ENCODE assay signal across 35 mouse cellular contexts in genomic region chr11:14611859-14612258, GRCm38 (mm10). TPM values are rescaled to one million over a fixed set of nuclear protein-coding genes. Genes with fewer than 3 reads are reported as not detected.
"Had no signal": no experiment of that assay in that cellular context is flagged by ENCODE, and none has a peak within 500 bp of the region (broad histone marks: within the 10 kb centered on the region; RNA-seq: fewer than 3 reads in every experiment).

No protein-coding gene starts in this region.

- H3K4me3 ChIP-seq: embryonic facial prominence, embryonic 10.5 days; embryonic facial prominence, embryonic 12.5 days; embryonic facial prominence, embryonic 13.5 days; embryonic facial prominence, embryonic 15.5 days; erythroblast, embryonic 14.5 days; forebrain, embryonic 10.5 days; forebrain, embryonic 12.5 days; forebrain, embryonic 13.5 days; forebrain, embryonic 15.5 days; gastrocnemius, adult 2 months; heart, adult 2 months had no signal

- ATAC-seq: forebrain, embryonic 13.5 days; forebrain, embryonic 14.5 days; forebrain, embryonic 15.5 days; forebrain, embryonic 16.5 days; forebrain, postnatal 0 days had no signal

- H3K27ac ChIP-seq: embryonic facial prominence, embryonic 10.5 days; embryonic facial prominence, embryonic 12.5 days; embryonic facial prominence, embryonic 13.5 days; embryonic facial prominence, embryonic 15.5 days; forebrain, embryonic 10.5 days; forebrain, embryonic 12.5 days; forebrain, embryonic 13.5 days; forebrain, embryonic 15.5 days; gastrocnemius, adult 2 months; heart, adult 2 months had no signal

- DNase-seq: cerebellum, adult 2 months; cerebellum, adult 8-10 months; cerebellum, adult 9-10 months; cerebellum, adult 9-11 months; cerebellum, postnatal 10 days; cerebellum, postnatal 14 days; cerebellum, postnatal 25 days; cerebellum, postnatal 36 days; embryo, embryonic 11 days; forebrain, postnatal 0 days; gastrocnemius, adult 2 months; gastrocnemius, postnatal 10 days; gastrocnemius, postnatal 14 days; gastrocnemius, postnatal 25 days; gastrocnemius, postnatal 36 days; heart, adult 11 months; heart, adult 18-20 months; heart, adult 2 months had no signal

RNA-seq across cellular contexts. Expression of gene Pom121l12, which starts 12.8 kb away (rescaled TPM):
- total RNA-seq: common myeloid progenitor, adult 5-6 weeks; forebrain, postnatal 0 days; gastrocnemius, adult 18-20 months; gastrocnemius, adult 2 months; gastrocnemius, adult 8-10 months; gastrocnemius, postnatal 10 days; gastrocnemius, postnatal 14 days; gastrocnemius, postnatal 25 days; gastrocnemius, postnatal 36 days; gastrocnemius, postnatal 4 days; granulocyte monocyte progenitor cell, adult 5-6 weeks; heart, adult 18-20 months; heart, adult 2 months; heart, adult 8-10 months had no signal
